Mouse (Mus musculus) adrenal gland, postnatal 4 days (tissue): ENCODE results near the gene Ankrd60. TPM values are rescaled to one million over a fixed set of nuclear protein-coding genes. Genes with fewer than 3 reads are reported as not detected.

Source experiments
- DNase-seq, 2 experiments: peaks; one replicate each; pipeline ENCODE4 v3.0.0; 2021 to 2022; ENCODE audit warnings: low spot score in 2 of 2, mixed read lengths in 2 of 2
- total RNA-seq, 2 experiments: library from RNA; stranded (reverse); gene quantifications; 2 replicates each; pipeline ENCODE4 v1.2.3; 2021

Gene Ankrd60
- total RNA-seq, 2 experiments from 2014 or later = not detected

GRCm38 (mm10) chr2:173528493-173528892 is 49.7 kb downstream of the Ankrd60 start:
- no peak for DNase-seq

- DNase-seq = no peak
Measured at GRCm38 (mm10) chr2:173522376-173522775, 55.8 kb downstream of the Ankrd60 start, which contains the start of gene 1700021F07Rik. Gene 1700021F07Rik, plus strand, starts transcription at chr2:173522586.

Other genes with a start within 250 kb of the Ankrd60 start
- gene 1700021F07Rik, start 55.8 kb downstream of the Ankrd60 start, total RNA-seq = not detected
- 10 to 100 TPM; 34.6 to 35.0 TPM for gene Rab22a, start 81.4 kb upstream of the Ankrd60 start, total RNA-seq
- not detected for gene 1700010B08Rik, start 141.1 kb upstream of the Ankrd60 start, total RNA-seq
- 100 to 1,000 TPM; 127 to 130 TPM for gene Vapb, start 159.1 kb upstream of the Ankrd60 start, total RNA-seq